Comparison of ENCODE assay signal across 28 mouse cellular contexts in genomic region chr12:28176016-28176415, GRCm38 (mm10).
A peak's percentile ranks its signal among the peaks of the same experiment; 100 is the strongest.
DNase-seq lines count a peak whose midpoint lies in the region; ATAC-seq and TF ChIP-seq lines count a peak whose summit lies in the region.
"Had no signal": no experiment of that assay in that cellular context is flagged by ENCODE, and none has a peak within 500 bp of the region (broad histone marks: within the 10 kb centered on the region; RNA-seq: fewer than 3 reads in every experiment).

No protein-coding gene starts in this region.

- H3K4me2 ChIP-seq in embryonic facial prominence, embryonic 14.5 days (ENCODE audit: low read depth, low read length) = no peak overlapping the region
- no peak overlapping the region for H3K4me2 ChIP-seq in limb, embryonic 14.5 days (replicated peaks; ENCODE audit: low read depth, low read length, severe bottlenecking)
- H3K4me2 ChIP-seq in midbrain, embryonic 16.5 days (ENCODE audit: low read length) = no peak overlapping the region
- no peak overlapping the region for H3K4me2 ChIP-seq in midbrain, embryonic 11.5 days
- H3K4me2 ChIP-seq: embryonic facial prominence, embryonic 15.5 days; forebrain, embryonic 13.5 days; heart, embryonic 11.5 days; hindbrain, embryonic 13.5 days; intestine, embryonic 15.5 days had no signal

- no peaks in the 10 kb centered on the region for H3K27me3 ChIP-seq in embryonic facial prominence, embryonic 14.5 days (replicated peaks; ENCODE audit: control insufficient read depth, insufficient read depth, low read length)
- H3K27me3 ChIP-seq in embryonic facial prominence, embryonic 10.5 days (replicated peaks; ENCODE audit: low read depth, poor library complexity, severe bottlenecking) = no peaks in the 10 kb centered on the region
- H3K27me3 ChIP-seq in limb, embryonic 14.5 days (ENCODE audit: control insufficient read depth, insufficient read depth, low read length) = no peaks in the 10 kb centered on the region
- H3K27me3 ChIP-seq in limb, embryonic 10.5 days (ENCODE audit: low read depth, poor library complexity, severe bottlenecking) = no peaks in the 10 kb centered on the region
- H3K27me3 ChIP-seq in midbrain, embryonic 16.5 days (ENCODE audit: control insufficient read depth, insufficient read depth, low read depth, low read length) = no peaks in the 10 kb centered on the region
- no peaks in the 10 kb centered on the region for H3K27me3 ChIP-seq in midbrain, embryonic 11.5 days (ENCODE audit: control insufficient read depth, insufficient read depth, low read length)
- H3K27me3 ChIP-seq: embryonic facial prominence, embryonic 15.5 days; forebrain, embryonic 13.5 days; hindbrain, embryonic 13.5 days; intestine, embryonic 15.5 days had no signal

- H3K27ac ChIP-seq in embryonic facial prominence, embryonic 14.5 days (replicated peaks; ENCODE audit: low read depth, low read length) = no peak overlapping the region
- H3K27ac ChIP-seq in embryonic facial prominence, embryonic 10.5 days (replicated peaks) = no peak overlapping the region
- H3K27ac ChIP-seq in limb, embryonic 14.5 days (replicated peaks; ENCODE audit: low read depth, low read length) = no peak overlapping the region
- H3K27ac ChIP-seq in limb, embryonic 10.5 days = no peak overlapping the region
- peak overlapping the region; percentile 31; the same call in 1 of the 2 replicates for H3K27ac ChIP-seq in embryonic fibroblast, embryonic 13.5 days (ENCODE audit: insufficient read depth, low read length)
- H3K27ac ChIP-seq in midbrain, embryonic 16.5 days (ENCODE audit: low read length) = no peak overlapping the region
- H3K27ac ChIP-seq in midbrain, embryonic 11.5 days (ENCODE audit: low read depth, low read length) = no peak overlapping the region
- H3K27ac ChIP-seq: embryonic facial prominence, embryonic 15.5 days; forebrain, embryonic 10.5 days; forebrain, embryonic 13.5 days; gastrocnemius, adult 2 months; hindbrain, embryonic 10.5 days; hindbrain, embryonic 13.5 days; intestine, embryonic 15.5 days had no signal

- WGBS in embryonic facial prominence, embryonic 14.5 days = 51% methylated on average over 3 of the region's 3 CpGs
- 84% methylated on average over 3 of the region's 3 CpGs for WGBS in embryonic facial prominence, embryonic 10.5 days
- WGBS in limb, embryonic 14.5 days = 56% methylated on average over 3 of the region's 3 CpGs
- 75% methylated on average over 3 of the region's 3 CpGs for WGBS in limb, embryonic 10.5 days
- WGBS in midbrain, embryonic 16.5 days = 69% methylated on average over 3 of the region's 3 CpGs
- 73% methylated on average over 3 of the region's 3 CpGs for WGBS in midbrain, embryonic 11.5 days

- H3K9ac ChIP-seq in embryonic facial prominence, embryonic 14.5 days (ENCODE audit: low read depth, low read length) = no peak overlapping the region
- H3K9ac ChIP-seq in limb, embryonic 14.5 days (ENCODE audit: low read depth, low read length, severe bottlenecking) = no peak overlapping the region
- no peak overlapping the region for H3K9ac ChIP-seq in midbrain, embryonic 16.5 days (ENCODE audit: low read depth, low read length)
- no peak overlapping the region for H3K9ac ChIP-seq in midbrain, embryonic 11.5 days (ENCODE audit: low read length)
- H3K9ac ChIP-seq: embryonic facial prominence, embryonic 15.5 days; forebrain, embryonic 13.5 days; hindbrain, embryonic 13.5 days; intestine, embryonic 15.5 days had no signal

- TF ChIP-seq POLR2A in limb, embryonic 14.5 days (IDR thresholded peaks at IDR 0.05; ENCODE audit: borderline replicate concordance, extremely low read depth, insufficient read depth, insufficient read length) = no peak
- TF ChIP-seq POLR2A in embryonic fibroblast, embryonic 13.5 days (IDR thresholded peaks at IDR 0.05; ENCODE audit: low read depth, low read length) = no peak

- DNase-seq in embryonic facial prominence, embryonic 14.5 days (ENCODE audit: low spot score) = peak; percentile 75
- DNase-seq in embryonic facial prominence, embryonic 10.5 days (ENCODE audit: low spot score) = no peak
- peak; percentile 40 for DNase-seq in limb, embryonic 14.5 days (ENCODE audit: low spot score)
- DNase-seq in limb, embryonic 10.5 days (ENCODE audit: low spot score) = no peak
- DNase-seq in Muller cell, postnatal 12 days (ENCODE audit: inconsistent ontology term) = peak; percentile 37
- no peak for DNase-seq in midbrain, embryonic 11.5 days (ENCODE audit: low spot score, missing footprints)
- DNase-seq: adrenal gland, adult 2 months; adrenal gland, postnatal 14 days; cerebellum, adult 11-12 months; cerebellum, adult 8-10 months; cerebellum, postnatal 10 days; cerebellum, postnatal 36 days; embryo, embryonic 11 days; gastrocnemius, adult 2 months; gastrocnemius, postnatal 14 days; heart, adult 11 months had no signal

- no peak for ATAC-seq in embryonic facial prominence, embryonic 14.5 days (ENCODE audit: low read depth)
- peak; percentile 62; the same call in 1 of the 2 replicates for ATAC-seq in limb, embryonic 14.5 days (ENCODE audit: low FRiP score, low read depth)
- ATAC-seq in midbrain, embryonic 16.5 days = no peak
- ATAC-seq in midbrain, embryonic 11.5 days (ENCODE audit: low FRiP score) = no peak
- ATAC-seq: forebrain, embryonic 13.5 days; forebrain, embryonic 16.5 days; hindbrain, embryonic 16.5 days; intestine, embryonic 15.5 days had no signal

- H3K4me3 ChIP-seq in embryonic facial prominence, embryonic 14.5 days (ENCODE audit: low read depth, low read length) = no peak overlapping the region
- H3K4me3 ChIP-seq in embryonic facial prominence, embryonic 10.5 days = no peak overlapping the region
- H3K4me3 ChIP-seq in limb, embryonic 14.5 days (replicated peaks; ENCODE audit: low read length) = no peak overlapping the region
- no peak overlapping the region for H3K4me3 ChIP-seq in limb, embryonic 10.5 days
- no peak overlapping the region for H3K4me3 ChIP-seq in embryonic fibroblast, embryonic 13.5 days (ENCODE audit: insufficient read depth, low read length)
- H3K4me3 ChIP-seq in midbrain, embryonic 16.5 days (ENCODE audit: low read depth, low read length) = no peak overlapping the region
- no peak overlapping the region for H3K4me3 ChIP-seq in midbrain, embryonic 11.5 days (ENCODE audit: low read depth, low read length)
- H3K4me3 ChIP-seq: embryonic facial prominence, embryonic 15.5 days; erythroblast, embryonic 14.5 days; forebrain, embryonic 10.5 days; forebrain, embryonic 13.5 days; gastrocnemius, adult 2 months; hindbrain, embryonic 10.5 days; hindbrain, embryonic 13.5 days; intestine, embryonic 15.5 days had no signal

- H3K9me3 ChIP-seq in embryonic facial prominence, embryonic 14.5 days (ENCODE audit: control insufficient read depth, low read length) = no peaks in the 10 kb centered on the region
- no peaks in the 10 kb centered on the region for H3K9me3 ChIP-seq in embryonic facial prominence, embryonic 10.5 days
- H3K9me3 ChIP-seq in limb, embryonic 14.5 days (ENCODE audit: control insufficient read depth, low read length) = no peaks in the 10 kb centered on the region
- H3K9me3 ChIP-seq in limb, embryonic 10.5 days (replicated peaks) = no peaks in the 10 kb centered on the region
- H3K9me3 ChIP-seq in midbrain, embryonic 16.5 days (replicated peaks; ENCODE audit: control insufficient read depth, low read length, poor library complexity, severe bottlenecking) = no peaks in the 10 kb centered on the region
- no peaks in the 10 kb centered on the region for H3K9me3 ChIP-seq in midbrain, embryonic 11.5 days (ENCODE audit: control insufficient read depth, low read length)
- H3K9me3 ChIP-seq: embryonic facial prominence, embryonic 15.5 days; forebrain, embryonic 10.5 days; forebrain, embryonic 13.5 days; hindbrain, embryonic 10.5 days; hindbrain, embryonic 13.5 days; intestine, embryonic 15.5 days had no signal

- TF ChIP-seq CTCF in embryonic fibroblast, embryonic 13.5 days (IDR thresholded peaks at IDR 0.05; ENCODE audit: borderline replicate concordance, insufficient read depth, low read length) = no peak

- no peaks in the 10 kb centered on the region for H3K4me1 ChIP-seq in embryonic facial prominence, embryonic 14.5 days (ENCODE audit: control insufficient read depth, insufficient read depth, low read length)
- no peaks in the 10 kb centered on the region for H3K4me1 ChIP-seq in embryonic facial prominence, embryonic 10.5 days
- H3K4me1 ChIP-seq in limb, embryonic 14.5 days (ENCODE audit: control insufficient read depth, insufficient read depth, low read length) = no peaks in the 10 kb centered on the region
- no peaks in the 10 kb centered on the region for H3K4me1 ChIP-seq in limb, embryonic 10.5 days
- H3K4me1 ChIP-seq in embryonic fibroblast, embryonic 13.5 days (ENCODE audit: control insufficient read depth, insufficient read depth, low read length) = peaks cover 5% of the 10 kb centered on the region; the same call in 1 of the 2 replicates
- H3K4me1 ChIP-seq in midbrain, embryonic 16.5 days (ENCODE audit: control insufficient read depth, insufficient read depth, low read length) = no peaks in the 10 kb centered on the region
- no peaks in the 10 kb centered on the region for H3K4me1 ChIP-seq in midbrain, embryonic 11.5 days (ENCODE audit: control insufficient read depth, insufficient read depth, low read length)
- H3K4me1 ChIP-seq: embryonic facial prominence, embryonic 15.5 days; forebrain, embryonic 10.5 days; forebrain, embryonic 13.5 days; hindbrain, embryonic 10.5 days; hindbrain, embryonic 13.5 days; intestine, embryonic 15.5 days had no signal

- no peaks in the 10 kb centered on the region for H3K36me3 ChIP-seq in embryonic facial prominence, embryonic 14.5 days (ENCODE audit: control insufficient read depth, insufficient read depth, low read length)
- H3K36me3 ChIP-seq in embryonic facial prominence, embryonic 10.5 days (replicated peaks) = no peaks in the 10 kb centered on the region
- H3K36me3 ChIP-seq in limb, embryonic 14.5 days (ENCODE audit: control insufficient read depth, insufficient read depth, low read length) = no peaks in the 10 kb centered on the region
- no peaks in the 10 kb centered on the region for H3K36me3 ChIP-seq in limb, embryonic 10.5 days
- H3K36me3 ChIP-seq in midbrain, embryonic 16.5 days (ENCODE audit: control insufficient read depth, insufficient read depth, low read length) = no peaks in the 10 kb centered on the region
- no peaks in the 10 kb centered on the region for H3K36me3 ChIP-seq in midbrain, embryonic 11.5 days (ENCODE audit: control insufficient read depth, insufficient read depth, low read length)
- H3K36me3 ChIP-seq: embryonic facial prominence, embryonic 15.5 days; forebrain, embryonic 10.5 days; hindbrain, embryonic 10.5 days; hindbrain, embryonic 13.5 days; intestine, embryonic 15.5 days had no signal

Comparison
In these comparisons a context has a peak if more than half of its experiments do, and no peak if none do; other contexts are left out.
1. DNase-seq: peak in embryonic facial prominence, embryonic 14.5 days (single experiment), limb, embryonic 14.5 days (single experiment) and Muller cell, postnatal 12 days (single experiment); none in embryonic facial prominence, embryonic 10.5 days (single experiment), limb, embryonic 10.5 days (single experiment) and midbrain, embryonic 11.5 days (single experiment).